Mouse (Mus musculus) midbrain, embryonic 16.5 days (tissue): ENCODE data around the gene Nfatc2. TPM values are rescaled to one million over a fixed set of nuclear protein-coding genes. Genes with fewer than 3 reads are reported as not detected.

Experiments
- ATAC-seq: fragments of 200-750 bp; cut with Nextera tagmentation; 2 replicates; pipeline ENCODE4 v1.8.0; 2017; ENCODE audit warnings: moderate TSS enrichment
- H3K27ac ChIP-seq: fragments of 300-500 bp; sonication (generic); 2 replicates; pipeline ENCODE4 v1.5.1; 2014; ENCODE audit warnings: mild to moderate bottlenecking, low read length, mixed read lengths
- H3K27me3 ChIP-seq: fragments of 300-500 bp; sonication (generic); 2 replicates; pipeline ENCODE4 v1.6.1; 2014; ENCODE audit warnings: low read depth, low read length, mixed read lengths; ENCODE audit not compliant: control insufficient read depth, insufficient read depth
- H3K36me3 ChIP-seq: fragments of 300-500 bp; sonication (generic); 2 replicates; pipeline ENCODE4 v1.6.1; 2014; ENCODE audit warnings: mild to moderate bottlenecking, low read length, moderate library complexity, mixed read lengths; ENCODE audit not compliant: control insufficient read depth, insufficient read depth
- H3K4me1 ChIP-seq: fragments of 300-500 bp; sonication (generic); 2 replicates; pipeline ENCODE4 v1.6.1; 2014; ENCODE audit warnings: mild to moderate bottlenecking, low read length, mixed read lengths; ENCODE audit not compliant: control insufficient read depth, insufficient read depth
- H3K4me2 ChIP-seq: fragments of 300-500 bp; sonication (generic); 2 replicates; pipeline ENCODE4 v1.6.1; 2014; ENCODE audit warnings: mild to moderate bottlenecking, low read length, mixed read lengths
- H3K4me3 ChIP-seq: fragments of 300-500 bp; sonication (generic); 2 replicates; pipeline ENCODE4 v1.5.1; 2014; ENCODE audit warnings: low read depth, mild to moderate bottlenecking, low read length, moderate library complexity, mixed read lengths
- H3K9ac ChIP-seq: fragments of 300-500 bp; sonication (generic); 2 replicates; pipeline ENCODE4 v1.6.1; 2014; ENCODE audit warnings: low read depth, low read length, mixed read lengths
- H3K9me3 ChIP-seq: fragments of 300-500 bp; sonication (generic); replicated peaks from 2 replicates; pipeline ENCODE4 v1.6.1; 2014; ENCODE audit warnings: mild to moderate bottlenecking, low read length, mixed read lengths; ENCODE audit not compliant: control insufficient read depth, poor library complexity, severe bottlenecking
- WGBS: fragments of 180-500 bp; shearing (Covaris S2); extraction: QIAGEN DNeasy Blood & Tissue Kit; methylation state at CpG from one replicate; pipeline ENCODE4 v1.1.7; 2014; 5-methylcytosine and 5-hydroxymethylcytosine counted together
- polyA plus RNA-seq: library from polyadenylated mRNA; unstranded; fragments of >200 nt; fragmentation: Nextera tagmentation; extraction: Ambion mirVana; gene quantifications from 2 replicates; pipeline ENCODE4 v1.2.1, GENCODE M21; 2015

Nfatc2 gene
- polyA plus RNA-seq, 1 experiment from 2014 or later, result 4.5 TPM

- H3K27me3 ChIP-seq, result no peaks in the 10 kb centered on the region
- no peak for ATAC-seq
- no peaks in the 10 kb centered on the region for H3K4me1 ChIP-seq
- H3K27ac ChIP-seq, result no peak overlapping the region
- no peak overlapping the region for H3K4me3 ChIP-seq
- no peaks in the 10 kb centered on the region for H3K36me3 ChIP-seq
- WGBS, result 58% methylated on average over 6 of the region's 6 CpGs
- no peak overlapping the region for H3K4me2 ChIP-seq
- H3K9ac ChIP-seq, result no peak overlapping the region
- H3K9me3 ChIP-seq, result no peaks in the 10 kb centered on the region
Measured at GRCm38 (mm10) chr2:168480692-168481091, 120.8 kb downstream of the Nfatc2 start.

DNA sequence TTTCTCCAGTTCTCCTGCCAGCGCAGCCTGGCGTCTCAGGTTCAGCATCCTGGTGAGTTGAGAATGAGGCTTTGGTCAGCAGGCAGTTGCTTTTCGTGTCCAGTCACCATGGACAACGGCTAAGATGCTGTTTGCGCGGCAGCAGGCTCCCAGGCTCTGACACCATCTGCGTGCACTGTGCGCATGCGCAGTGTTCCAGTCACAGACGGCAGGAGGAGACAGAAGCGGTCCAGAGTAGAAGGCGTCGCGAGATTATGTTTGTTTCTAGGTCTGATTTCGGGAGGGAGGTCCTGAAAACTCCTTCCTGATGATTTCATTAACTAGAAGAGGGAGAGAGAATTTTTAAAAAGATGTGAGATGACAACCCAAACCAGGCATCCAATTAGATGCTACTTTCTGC lies 121.5 kb downstream of the Nfatc2 start:
- no peak overlapping the region for H3K4me3 ChIP-seq
- H3K9me3 ChIP-seq, result no peaks in the 10 kb centered on the region
- H3K27ac ChIP-seq, result no peak overlapping the region
- WGBS, result 80% methylated on average over 15 of the region's 15 CpGs
- H3K27me3 ChIP-seq, result no peaks in the 10 kb centered on the region
- no peak for ATAC-seq
- H3K4me2 ChIP-seq, result no peak overlapping the region
- no peaks in the 10 kb centered on the region for H3K4me1 ChIP-seq
- no peaks in the 10 kb centered on the region for H3K36me3 ChIP-seq
- no peak overlapping the region for H3K9ac ChIP-seq

GRCm38 (mm10) chr2:168478431-168478830 lies 123.0 kb downstream of the Nfatc2 start:
- H3K4me3 ChIP-seq, result no peak overlapping the region
- WGBS, result 76% methylated on average over 7 of the region's 7 CpGs
- H3K27ac ChIP-seq, result no peak overlapping the region
- H3K9me3 ChIP-seq, result no peaks in the 10 kb centered on the region
- ATAC-seq, result no peak
- H3K4me1 ChIP-seq, result no peaks in the 10 kb centered on the region
- H3K4me2 ChIP-seq, result no peak overlapping the region
- H3K9ac ChIP-seq, result no peak overlapping the region
- H3K27me3 ChIP-seq, result no peaks in the 10 kb centered on the region
- H3K36me3 ChIP-seq, result no peaks in the 10 kb centered on the region

DNA sequence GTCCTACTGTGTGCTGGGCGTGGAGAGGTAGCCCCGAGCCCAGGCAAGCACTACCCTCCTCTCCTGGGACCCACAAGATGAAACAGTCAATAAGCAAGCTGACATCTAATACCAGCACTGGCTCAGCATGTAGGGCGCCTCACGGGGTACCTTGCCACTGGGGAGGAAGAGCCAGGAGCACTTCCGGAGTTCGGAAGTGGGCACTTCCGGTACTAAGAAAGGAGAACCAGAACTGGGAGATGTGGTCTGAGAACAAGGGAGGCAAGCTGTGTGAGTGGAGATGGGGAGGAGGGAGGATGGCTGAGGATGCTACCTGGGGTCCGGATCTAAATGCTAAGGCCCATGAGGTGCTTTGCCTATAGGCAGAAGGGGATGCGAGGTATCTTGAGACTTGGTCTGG lies 128.0 kb downstream of the Nfatc2 start:
- Histone ChIP-seq H3K4me2 (no peak overlapping the region), H3K9me3 (no peaks in the 10 kb centered on the region), H3K27ac (no peak overlapping the region), H3K36me3 (no peaks in the 10 kb centered on the region), H3K4me1 (peaks cover 4% of the 10 kb centered on the region; the same call in 1 of the 2 replicates), H3K9ac (no peak overlapping the region), H3K27me3 (no peaks in the 10 kb centered on the region; the same call in 1 of the 2 replicates), H3K4me3 (no peak overlapping the region)
- ATAC-seq, result no peak
- WGBS, result 61% methylated on average over 9 of the region's 9 CpGs

DNA sequence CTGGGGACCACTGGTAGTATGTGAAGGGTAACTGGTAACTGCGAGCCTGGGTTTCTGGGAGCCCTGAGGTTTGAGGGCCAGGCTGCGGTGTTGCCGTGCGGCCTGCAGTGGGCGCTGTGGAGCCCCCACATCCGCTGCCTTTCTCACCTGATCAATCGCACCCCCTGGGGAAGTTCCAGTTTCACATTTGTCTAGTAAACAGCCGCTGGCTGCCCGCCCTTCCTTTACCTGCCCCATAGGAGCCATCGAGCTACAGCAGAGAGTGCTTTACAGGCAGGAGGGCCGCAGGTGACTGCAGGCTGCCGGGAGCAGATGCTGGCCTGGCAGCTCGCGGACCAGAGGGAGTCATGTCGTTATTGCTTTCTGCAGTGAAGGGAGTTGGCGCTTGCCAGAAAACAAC lies 128.6 kb downstream of the Nfatc2 start:
- Histone ChIP-seq H3K36me3 (no peaks in the 10 kb centered on the region), H3K27me3 (no peaks in the 10 kb centered on the region; the same call in 1 of the 2 replicates), H3K4me1 (peaks cover 4% of the 10 kb centered on the region; the same call in 1 of the 2 replicates), H3K9me3 (no peaks in the 10 kb centered on the region), H3K4me2 (peak overlapping the region; percentile 53), H3K9ac (peak overlapping the region; percentile 53; the same call in 1 of the 2 replicates), H3K27ac (no peak overlapping the region; the same call in 1 of the 2 replicates), H3K4me3 (peak overlapping the region; percentile 22; the same call in 1 of the 2 replicates)
- 3% methylated on average over 16 of the region's 16 CpGs for WGBS
- ATAC-seq, result no peak

DNA sequence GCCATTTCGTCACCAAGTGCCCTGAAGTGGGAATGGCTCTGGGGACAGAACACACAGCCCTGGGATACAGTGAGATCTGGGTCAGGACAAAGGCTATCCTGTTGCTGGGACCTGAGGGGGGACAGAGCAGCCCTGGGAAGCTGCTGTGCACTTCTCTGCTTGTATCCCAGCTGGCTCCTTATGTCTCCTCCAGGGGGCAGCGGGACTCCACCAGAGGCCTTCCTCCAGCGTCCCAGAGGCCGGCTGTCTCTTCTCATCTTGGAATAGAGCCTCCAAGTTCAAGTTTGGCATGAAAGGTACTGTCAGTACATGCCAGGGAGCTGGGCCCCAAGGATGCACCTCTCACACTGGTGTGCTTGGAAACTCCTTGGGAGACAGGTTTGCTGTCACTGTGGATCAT lies 132.4 kb downstream of the Nfatc2 start:
- H3K27ac ChIP-seq, result no peak overlapping the region

DNA sequence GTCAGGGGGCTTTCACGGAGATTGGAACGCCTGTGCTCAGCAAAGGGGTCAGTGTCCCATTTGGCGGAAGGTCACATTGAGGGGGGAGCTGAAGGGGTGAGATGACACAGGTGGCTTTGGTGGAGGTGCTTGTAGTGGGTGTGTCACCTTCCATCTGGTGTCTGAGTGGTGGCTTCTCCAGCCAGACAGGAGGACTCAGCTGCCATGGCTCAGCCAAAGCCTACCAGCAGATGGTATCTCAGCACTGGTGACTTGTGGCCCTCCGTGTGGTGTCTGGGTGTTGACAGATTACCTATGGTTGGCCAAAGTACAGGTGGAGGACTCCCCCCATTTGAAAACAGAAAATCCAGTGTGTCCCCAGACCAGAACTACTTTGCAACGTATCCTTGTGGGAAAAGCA lies 134.3 kb downstream of the Nfatc2 start:
- no peaks in the 10 kb centered on the region for H3K4me1 ChIP-seq
- H3K9ac ChIP-seq, result no peak overlapping the region
- no peak overlapping the region for H3K27ac ChIP-seq
- 90% methylated on average over 5 of the region's 5 CpGs for WGBS
- H3K36me3 ChIP-seq, result no peaks in the 10 kb centered on the region
- no peak for ATAC-seq
- H3K4me3 ChIP-seq, result no peak overlapping the region
- H3K27me3 ChIP-seq, result no peaks in the 10 kb centered on the region
- H3K4me2 ChIP-seq, result no peak overlapping the region
- H3K9me3 ChIP-seq, result no peaks in the 10 kb centered on the region

More for the DNA sequence above, 132.4 kb downstream of the Nfatc2 start:
- H3K36me3 ChIP-seq, result no peaks in the 10 kb centered on the region
- H3K27me3 ChIP-seq, result no peaks in the 10 kb centered on the region; the same call in 1 of the 2 replicates
- H3K4me1 ChIP-seq, result peaks cover 4% of the 10 kb centered on the region; the same call in 1 of the 2 replicates
- H3K9ac ChIP-seq, result no peak overlapping the region
- 13% methylated on average over 4 of the region's 4 CpGs for WGBS
- H3K4me3 ChIP-seq, result no peak overlapping the region
- H3K9me3 ChIP-seq, result no peaks in the 10 kb centered on the region
- H3K4me2 ChIP-seq, result no peak overlapping the region
- ATAC-seq, result no peak

DNA sequence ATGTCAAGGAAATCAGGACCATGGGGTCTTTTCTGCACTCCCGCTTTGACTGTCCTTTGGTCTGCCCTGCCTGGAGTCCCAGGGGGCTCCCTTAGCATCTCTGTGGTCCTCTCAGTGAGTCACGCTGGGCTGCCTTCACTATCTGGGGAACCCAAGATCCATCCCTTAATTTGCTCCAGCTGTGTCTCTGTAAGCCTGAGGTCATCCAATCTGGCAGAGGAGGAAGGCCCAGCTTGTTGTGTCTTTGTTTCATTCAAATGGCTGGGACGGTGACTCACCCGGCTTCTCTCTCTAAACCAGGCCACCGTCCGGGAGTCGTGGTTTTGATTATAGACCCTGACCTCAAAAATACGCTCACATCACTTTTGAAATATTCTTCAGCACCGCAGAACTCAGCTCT lies 135.4 kb downstream of the Nfatc2 start:
- Histone ChIP-seq H3K4me3 (no peak overlapping the region), H3K27ac (no peak overlapping the region), H3K4me1 (no peaks in the 10 kb centered on the region), H3K27me3 (no peaks in the 10 kb centered on the region), H3K9me3 (no peaks in the 10 kb centered on the region), H3K4me2 (no peak overlapping the region), H3K9ac (no peak overlapping the region), H3K36me3 (no peaks in the 10 kb centered on the region)
- ATAC-seq, result no peak
- 47% methylated on average over 9 of the region's 9 CpGs for WGBS

- Histone ChIP-seq H3K4me1 (no peaks in the 10 kb centered on the region), H3K27ac (no peak overlapping the region), H3K27me3 (no peaks in the 10 kb centered on the region), H3K4me3 (no peak overlapping the region), H3K36me3 (no peaks in the 10 kb centered on the region), H3K4me2 (no peak overlapping the region), H3K9me3 (no peaks in the 10 kb centered on the region), H3K9ac (no peak overlapping the region)
- 80% methylated on average over 5 of the region's 5 CpGs for WGBS
- no peak for ATAC-seq
Measured at GRCm38 (mm10) chr2:168465646-168466045, 135.8 kb downstream of the Nfatc2 start.
